Mouse (Mus musculus) MEL (cell line): ENCODE data around the gene Kctd2.

Experiments
- CTCF ChIP-seq, 3 experiments: IDR thresholded peaks in 2 of 3; conservative IDR thresholded peaks in 1 of 3; 2 replicates each; pipeline ENCODE4 v1.5.1; 2011 to 2012; ENCODE audit warnings: low read length in 3 of 3, low read depth in 2 of 3, mild to moderate bottlenecking in 2 of 3, improper control_type of control experiment in 1 of 3, inconsistent platforms in 1 of 3, mixed read lengths in 1 of 3, moderate library complexity in 1 of 3; ENCODE audit not compliant: control insufficient read depth in 1 of 3, insufficient read depth in 1 of 3, poor library complexity in 1 of 3, severe bottlenecking in 1 of 3
- EP300 ChIP-seq, 2 experiments: IDR thresholded peaks; 2 replicates each; pipeline ENCODE4 v1.6.1; 2011; ENCODE audit warnings: improper control_type of control experiment in 2 of 2, low read length in 2 of 2, low read depth in 1 of 2, mild to moderate bottlenecking in 1 of 2
- JUND ChIP-seq: IDR thresholded peaks from 2 replicates; pipeline ENCODE4 v1.6.1; 2011; ENCODE audit warnings: low read depth, mild to moderate bottlenecking, improper control_type of control experiment, low read length
- RCOR1 ChIP-seq: IDR thresholded peaks from 2 replicates; pipeline ENCODE4 v1.6.1; 2012; ENCODE audit warnings: low read depth, mild to moderate bottlenecking, inconsistent platforms, low read length, improper control_type of control experiment
- TAL1 ChIP-seq: IDR thresholded peaks from 2 replicates; pipeline ENCODE4 v1.6.1; 2012; ENCODE audit warnings: mild to moderate bottlenecking, inconsistent platforms, low read length, moderate library complexity, mixed read lengths
- ZKSCAN1 ChIP-seq: IDR thresholded peaks from 2 replicates; pipeline ENCODE4 v1.6.1; 2012; ENCODE audit warnings: low read depth, mild to moderate bottlenecking, inconsistent platforms, low read length, improper control_type of control experiment, moderate library complexity

GRCm38 (mm10) chr11:115400630-115401391, 19.1 kb upstream of the Kctd2 start:
- TF ChIP-seq TAL1 (no peak), EP300 (IDR thresholded peaks at IDR 0.05; ENCODE audit: low read depth in 1 of 2, low read length in 2 of 2) (no peak), CTCF (IDR thresholded peaks at IDR 0.05 in 2 of 3, conservative IDR thresholded peaks at IDR 0.05 in 1 of 3; ENCODE audit: control insufficient read depth in 1 of 3, insufficient read depth in 1 of 3, low read depth in 2 of 3, low read length in 3 of 3, poor library complexity in 1 of 3, severe bottlenecking in 1 of 3) (no peak), JUND (no peak), RCOR1 (no peak), ZKSCAN1 (no peak)
